Mouse (Mus musculus): ENCODE measurements around the gene Kctd5. TPM values are rescaled to one million over a fixed set of nuclear protein-coding genes. Genes with fewer than 3 reads are reported as not detected.

The Kctd5 gene
- polyA plus RNA-seq, 1 experiment, result 0.66 TPM

- no peaks in the 10 kb centered on the region for H3K27me3 ChIP-seq (ENCODE audit: control insufficient read depth)
- TF ChIP-seq GATA1 (IDR thresholded peaks at IDR 0.05; ENCODE audit: low read length), result no peak
- no peaks in the 10 kb centered on the region for H3K4me1 ChIP-seq (ENCODE audit: control insufficient read depth)
- no peaks in the 10 kb centered on the region for H3K9me3 ChIP-seq (ENCODE audit: control insufficient read depth, low read length)
- peaks cover 7% of the 10 kb centered on the region; the same call in 1 of the 2 replicates for H3K36me3 ChIP-seq (ENCODE audit: control insufficient read depth)
- H3K4me3 ChIP-seq (replicated peaks), result no peak overlapping the region
Measured at GRCm38 (mm10) chr17:24000404-24000803, 72.9 kb downstream of the Kctd5 start.

DNA sequence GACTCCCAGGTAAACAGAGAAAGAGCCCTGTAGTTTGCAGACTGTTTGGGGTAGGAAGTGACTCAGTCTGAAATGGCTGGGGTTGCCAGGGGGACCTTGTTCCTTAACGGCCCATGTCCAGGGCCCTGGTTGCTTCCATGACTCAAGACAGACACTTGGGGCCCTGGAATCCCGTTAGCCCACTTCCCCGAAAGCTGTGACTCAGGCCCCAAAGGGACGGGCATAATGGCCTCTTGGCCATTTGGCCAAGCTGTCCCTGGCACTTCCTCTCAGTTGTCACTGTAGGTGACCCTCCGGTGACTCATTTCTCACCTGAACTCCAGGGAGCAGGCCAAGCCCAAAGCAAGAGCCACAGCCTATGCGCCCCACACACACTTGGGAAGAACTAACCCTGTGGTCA, 74.9 kb downstream of the Kctd5 start:
- TF ChIP-seq GATA1 (IDR thresholded peaks at IDR 0.05; ENCODE audit: low read length) (no peak), TAL1 (IDR thresholded peaks at IDR 0.05; ENCODE audit: low read length) (no peak)
- Histone ChIP-seq H3K4me3 (replicated peaks) (no peak overlapping the region), H3K9me3 (ENCODE audit: control insufficient read depth, low read length) (no peaks in the 10 kb centered on the region), H3K36me3 (ENCODE audit: control insufficient read depth) (peaks cover 10% of the 10 kb centered on the region; the same call in 1 of the 2 replicates), H3K27me3 (ENCODE audit: control insufficient read depth) (no peaks in the 10 kb centered on the region), H3K4me1 (ENCODE audit: control insufficient read depth) (peaks cover 3% of the 10 kb centered on the region; the same call in 1 of the 2 replicates)

DNA sequence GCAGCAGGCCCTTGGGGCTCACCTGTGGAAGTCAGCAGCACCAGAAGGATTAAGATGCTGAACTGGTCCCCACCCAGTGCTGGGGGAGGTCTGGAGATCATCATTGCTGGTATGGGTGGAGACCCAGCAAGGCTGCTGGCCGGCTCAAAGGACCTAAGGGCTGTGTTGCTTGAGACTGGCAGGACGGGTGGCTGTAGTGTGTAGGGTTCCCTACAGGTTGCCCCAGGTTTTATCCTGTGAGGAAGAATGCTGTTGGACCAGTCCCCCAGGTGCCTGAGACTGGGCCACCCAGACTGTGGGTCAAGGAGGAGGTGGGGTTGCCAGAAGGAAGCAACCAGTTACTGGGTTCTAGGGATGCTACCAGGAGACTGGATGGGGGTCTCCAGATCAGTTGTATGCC, 75.4 kb downstream of the Kctd5 start, which contains the start of gene Prss22:
Gene Prss22 (minus strand): TSS at position 200 of the 400 bp plus-strand sequence.
- H3K36me3 ChIP-seq (ENCODE audit: control insufficient read depth), result peaks cover 10% of the 10 kb centered on the region; the same call in 1 of the 2 replicates
- H3K4me3 ChIP-seq (replicated peaks), result peak within 1 kb of the TSS; percentile 18
- H3K4me1 ChIP-seq (ENCODE audit: control insufficient read depth), result peaks cover 5% of the 10 kb centered on the region
- TF ChIP-seq GATA1 (IDR thresholded peaks at IDR 0.05; ENCODE audit: low read length), result no peak
- TF ChIP-seq TAL1 (IDR thresholded peaks at IDR 0.05; ENCODE audit: low read length), result no peak
- no peaks in the 10 kb centered on the region for H3K9me3 ChIP-seq (ENCODE audit: control insufficient read depth, low read length)
- no peaks in the 10 kb centered on the region for H3K27me3 ChIP-seq (ENCODE audit: control insufficient read depth)

Other genes starting within 250 kb of the Kctd5 start
- gene Elob, start 244.3 kb downstream of the Kctd5 start, polyA plus RNA-seq (2012), result 109 and 150 TPM in 2 replicates
- gene Prss33, start 237.4 kb downstream of the Kctd5 start, polyA plus RNA-seq (2012), result not detected in 2 replicates
- gene Prss32, start 229.6 kb downstream of the Kctd5 start, polyA plus RNA-seq (2012), result 0.03 TPM in 1 of 2 replicates, not detected in the other
- 0.05 and 0.09 TPM in 2 replicates for gene Prss41, start 229.3 kb downstream of the Kctd5 start, polyA plus RNA-seq (2012)
- gene Prss21, start 205.4 kb downstream of the Kctd5 start, polyA plus RNA-seq (2012), result not detected in 2 replicates
- not detected in 2 replicates for gene Dcpp1, start 192.6 kb downstream of the Kctd5 start, polyA plus RNA-seq (2012)
- gene Dcpp2, start 192.6 kb downstream of the Kctd5 start, polyA plus RNA-seq (2012), result not detected in 2 replicates
- gene Dcpp3, start 156.0 kb downstream of the Kctd5 start, polyA plus RNA-seq (2012), result not detected in 2 replicates
- not detected in 2 replicates for gene Sbp, start 131.8 kb downstream of the Kctd5 start, polyA plus RNA-seq (2012)
- gene Sbpl, start 118.2 kb downstream of the Kctd5 start, polyA plus RNA-seq (2012), result not detected in 2 replicates
- not detected in 2 replicates for gene Prss30, start 92.9 kb downstream of the Kctd5 start, polyA plus RNA-seq (2012)
- gene Prss22, start 75.4 kb downstream of the Kctd5 start, polyA plus RNA-seq (2012), result 2.9 and 3.4 TPM in 2 replicates
- gene Prss27, start 35.3 kb downstream of the Kctd5 start, polyA plus RNA-seq (2012), result not detected in 2 replicates
- gene Pdpk1, start 77.4 kb upstream of the Kctd5 start, polyA plus RNA-seq (2012), result 3.3 and 3.7 TPM in 2 replicates
- 7.0 and 9.1 TPM in 2 replicates for gene Amdhd2, start 90.3 kb upstream of the Kctd5 start, polyA plus RNA-seq (2012)
- 65.8 and 80.2 TPM in 2 replicates for gene Atp6v0c, start 96.2 kb upstream of the Kctd5 start, polyA plus RNA-seq (2012)
- 0.44 and 0.61 TPM in 2 replicates for gene Tbc1d24, start 132.1 kb upstream of the Kctd5 start, polyA plus RNA-seq (2012)
- 0.36 and 0.47 TPM in 2 replicates for gene Ntn3, start 136.0 kb upstream of the Kctd5 start, polyA plus RNA-seq (2012)
- gene Tedc2, start 147.4 kb upstream of the Kctd5 start, polyA plus RNA-seq (2012), result 5.8 and 7.7 TPM in 2 replicates
- gene Ccnf, start 178.0 kb upstream of the Kctd5 start, polyA plus RNA-seq (2012), result 14.4 and 15.8 TPM in 2 replicates